Mouse (Mus musculus) forebrain, embryonic 16.5 days (tissue): Measurements from ENCODE around the gene Atxn7l1. TPM values are rescaled to one million over a fixed set of nuclear protein-coding genes. Genes with fewer than 3 reads are reported as not detected.
A peak's percentile ranks its signal among the peaks of the same experiment; 100 is the strongest.

Experiments
- ATAC-seq: fragments of 200-750 bp; cut with Nextera tagmentation; 2 replicates; pipeline ENCODE4 v1.8.0; 2017; ENCODE audit warnings: mild to moderate bottlenecking, moderate library complexity
- H3K27ac ChIP-seq: fragments of 300-500 bp; sonication (generic); 2 replicates; pipeline ENCODE4 v1.5.1; 2014; ENCODE audit warnings: low read length, control low read depth
- H3K27me3 ChIP-seq: fragments of 300-500 bp; sonication (generic); replicated peaks from 2 replicates; pipeline ENCODE4 v1.6.1; 2014; ENCODE audit warnings: low read length; ENCODE audit not compliant: control insufficient read depth, insufficient read depth
- H3K36me3 ChIP-seq: fragments of 300-500 bp; sonication (generic); 2 replicates; pipeline ENCODE4 v1.6.1; 2014; ENCODE audit not compliant: control insufficient read depth, insufficient read depth
- H3K4me1 ChIP-seq: fragments of 300-500 bp; sonication (generic); replicated peaks from 2 replicates; pipeline ENCODE4 v1.6.1; 2014; ENCODE audit warnings: low read length; ENCODE audit not compliant: control insufficient read depth, insufficient read depth
- H3K4me2 ChIP-seq: fragments of 300-500 bp; sonication (generic); 2 replicates; pipeline ENCODE4 v1.6.1; 2014; ENCODE audit warnings: mild to moderate bottlenecking, low read length, control low read depth
- H3K4me3 ChIP-seq: fragments of 300-500 bp; sonication (generic); replicated peaks from 2 replicates; pipeline ENCODE4 v1.5.1; 2014; ENCODE audit warnings: mild to moderate bottlenecking, low read length, control low read depth
- H3K9ac ChIP-seq: fragments of 300-500 bp; sonication (generic); replicated peaks from 2 replicates; pipeline ENCODE4 v1.6.1; 2014; ENCODE audit warnings: low read depth, low read length, control low read depth
- H3K9me3 ChIP-seq: fragments of 300-500 bp; sonication (generic); 2 replicates; pipeline ENCODE4 v1.6.1; 2016; ENCODE audit warnings: low read length; ENCODE audit not compliant: control insufficient read depth
- WGBS: fragments of 180-500 bp; shearing (Covaris S2); extraction: QIAGEN DNeasy Blood & Tissue Kit; methylation state at CpG from one replicate; pipeline ENCODE4 v1.1.7; 2014; 5-methylcytosine and 5-hydroxymethylcytosine counted together
- polyA plus RNA-seq: library from polyadenylated mRNA; unstranded; fragments of >200 nt; fragmentation: Nextera tagmentation; extraction: Ambion mirVana; gene quantifications from 2 replicates; pipeline ENCODE4 v1.2.1, GENCODE M21; 2015

Gene Atxn7l1
- polyA plus RNA-seq, 1 experiment from 2014 or later = 19.9 TPM

DNA sequence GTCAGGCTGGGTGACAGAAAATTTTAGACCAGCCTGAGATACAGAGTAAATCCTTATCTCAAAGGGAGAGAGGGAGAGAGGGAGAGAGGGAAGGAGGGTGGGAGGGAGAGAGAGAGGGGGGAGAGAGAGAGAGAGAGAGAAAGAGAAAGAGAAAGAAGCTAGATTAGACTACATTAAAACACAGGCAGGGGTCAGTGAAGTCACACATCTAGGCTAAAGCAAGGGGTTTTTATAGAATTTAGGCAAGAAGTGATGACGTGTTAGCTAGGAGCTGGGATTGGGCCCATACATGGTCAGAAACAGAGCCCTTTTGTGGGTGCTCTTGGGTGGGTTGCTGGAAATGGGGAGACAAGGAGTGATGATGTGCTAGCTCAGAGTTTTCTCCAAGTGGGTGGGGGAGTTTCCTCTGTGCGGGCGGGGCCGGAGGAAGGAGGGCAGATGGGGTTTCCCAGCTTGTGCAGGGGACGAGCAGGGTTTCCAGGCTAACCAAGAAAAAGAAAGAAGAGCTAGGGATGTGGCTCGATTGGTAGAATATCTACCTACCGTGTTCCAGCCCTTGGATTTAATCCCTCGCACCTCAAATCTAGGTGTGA is 136.9 kb downstream of the Atxn7l1 start:
- ATAC-seq = no peak
- no peak overlapping the region for H3K27ac ChIP-seq
- no peaks in the 10 kb centered on the region for H3K27me3 ChIP-seq
- 82% methylated on average over 8 of the region's 8 CpGs for WGBS
- no peaks in the 10 kb centered on the region for H3K9me3 ChIP-seq
- H3K4me2 ChIP-seq = no peak overlapping the region
- no peaks in the 10 kb centered on the region for H3K36me3 ChIP-seq
- peaks cover 14% of the 10 kb centered on the region for H3K4me1 ChIP-seq
- H3K9ac ChIP-seq = no peak overlapping the region
- no peak overlapping the region for H3K4me3 ChIP-seq

DNA sequence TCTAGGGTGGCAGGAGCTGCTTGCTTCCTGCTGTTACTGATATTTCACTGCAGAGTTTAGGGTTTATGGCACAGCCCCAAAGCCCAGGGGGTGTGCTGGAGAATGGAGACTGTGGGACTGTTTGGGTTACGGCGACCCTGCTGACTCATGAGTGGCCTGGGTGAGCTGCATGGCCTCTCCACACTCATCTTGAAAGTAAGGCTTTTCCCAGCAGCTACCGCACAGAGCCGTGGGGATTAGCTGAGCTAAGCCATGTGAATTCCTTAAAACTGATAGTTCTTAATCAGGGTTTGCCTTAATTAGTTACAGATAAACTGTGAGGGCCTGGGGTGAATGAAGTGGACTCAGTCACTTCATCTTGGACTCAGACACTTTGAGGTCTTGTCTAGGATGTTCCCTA is 137.9 kb downstream of the Atxn7l1 start:
- Histone ChIP-seq H3K9me3 (no peaks in the 10 kb centered on the region), H3K4me2 (no peak overlapping the region), H3K36me3 (no peaks in the 10 kb centered on the region), H3K9ac (no peak overlapping the region), H3K4me1 (peaks cover 14% of the 10 kb centered on the region), H3K27ac (no peak overlapping the region), H3K27me3 (no peaks in the 10 kb centered on the region), H3K4me3 (no peak overlapping the region)
- no peak for ATAC-seq
- WGBS = 30% methylated on average over 4 of the region's 4 CpGs

DNA sequence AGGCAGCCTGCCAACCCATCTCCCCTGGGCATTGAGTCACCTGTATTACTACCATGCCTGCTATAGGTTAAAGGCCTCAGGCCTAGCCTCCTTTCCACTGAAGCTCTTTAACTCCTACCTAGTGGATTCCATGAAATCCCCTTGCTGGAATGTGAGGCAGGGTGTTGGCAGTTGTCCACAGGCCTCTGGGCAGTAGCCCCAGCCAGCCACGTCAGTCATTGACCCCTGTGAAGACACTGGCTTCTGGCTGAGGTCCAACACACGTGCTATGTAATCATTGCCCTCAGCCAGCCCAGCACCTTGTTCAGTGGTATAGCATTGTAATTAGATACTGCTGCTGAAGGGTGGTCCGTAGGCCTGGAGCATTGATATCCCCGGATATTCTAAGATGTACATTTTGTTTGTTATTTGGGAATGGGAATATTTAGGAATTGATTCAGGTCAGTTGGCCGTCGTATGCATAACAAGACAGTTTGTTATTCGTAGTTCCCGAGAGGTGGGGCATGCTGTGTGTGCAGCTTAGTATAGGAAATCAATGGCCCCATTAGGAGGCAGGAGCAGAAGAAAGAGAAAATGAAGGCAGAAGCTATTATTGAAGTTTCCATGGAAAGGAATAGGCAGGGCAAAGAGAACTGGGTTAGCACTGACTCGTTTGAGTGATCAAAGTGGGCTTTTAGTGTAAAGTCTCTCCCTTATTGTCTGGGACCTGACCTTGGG is 138.6 kb downstream of the Atxn7l1 start:
- WGBS = 17% methylated on average over 9 of the region's 9 CpGs
- no peak overlapping the region for H3K9ac ChIP-seq
- peaks cover 14% of the 10 kb centered on the region for H3K4me1 ChIP-seq
- H3K9me3 ChIP-seq = no peaks in the 10 kb centered on the region
- H3K27ac ChIP-seq = no peak overlapping the region
- H3K36me3 ChIP-seq = no peaks in the 10 kb centered on the region
- ATAC-seq = no peak
- no peak overlapping the region for H3K4me3 ChIP-seq
- no peaks in the 10 kb centered on the region for H3K27me3 ChIP-seq
- H3K4me2 ChIP-seq = no peak overlapping the region

DNA sequence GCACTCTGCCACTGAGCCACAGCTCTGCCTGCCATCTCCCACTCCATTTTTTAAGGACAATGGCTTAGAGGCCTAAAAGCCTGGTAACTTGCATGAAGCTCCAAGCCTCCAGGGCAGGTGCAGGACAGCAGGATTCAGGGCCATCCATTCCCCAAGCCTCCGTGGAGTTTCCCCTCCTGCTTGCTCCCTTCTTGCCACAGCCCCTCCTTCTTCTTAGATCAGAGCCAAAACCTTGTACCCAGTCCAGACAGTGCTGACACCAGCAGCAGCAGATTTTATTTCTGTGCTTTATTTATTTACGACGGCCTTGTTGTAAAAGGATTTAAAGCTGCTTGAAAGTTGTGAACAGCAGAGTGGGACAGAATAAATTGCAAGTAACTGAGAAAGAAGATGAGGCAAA is 140.2 kb downstream of the Atxn7l1 start:
- Histone ChIP-seq H3K4me3 (no peak overlapping the region), H3K4me2 (no peak overlapping the region), H3K4me1 (peaks cover 14% of the 10 kb centered on the region), H3K36me3 (no peaks in the 10 kb centered on the region), H3K27me3 (no peaks in the 10 kb centered on the region), H3K27ac (no peak overlapping the region), H3K9ac (no peak overlapping the region), H3K9me3 (no peaks in the 10 kb centered on the region)
- no peak for ATAC-seq
- WGBS = 38% methylated on average over 3 of the region's 3 CpGs

DNA sequence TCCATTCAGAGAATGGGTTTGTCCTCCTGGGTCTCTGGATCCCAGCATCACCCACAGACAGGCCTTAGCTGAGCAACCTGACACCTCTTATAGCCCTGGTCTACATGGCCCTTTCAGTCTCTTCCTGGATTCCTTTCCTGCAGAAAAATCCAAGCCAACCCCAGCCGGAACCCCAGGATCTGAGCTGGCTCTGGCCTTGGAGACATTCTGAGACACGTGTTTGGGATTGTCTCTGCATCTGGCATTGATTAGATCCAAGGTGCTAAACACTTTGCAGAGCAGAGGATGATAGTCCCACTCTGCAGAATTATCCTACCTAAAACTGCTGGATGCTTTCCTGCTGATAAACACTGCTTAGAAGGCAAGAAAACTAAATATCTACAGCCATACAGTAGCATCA is 141.3 kb downstream of the Atxn7l1 start:
- no peak overlapping the region for H3K9ac ChIP-seq
- WGBS = 67% methylated on average over 2 of the region's 2 CpGs
- no peak for ATAC-seq
- H3K4me1 ChIP-seq = peaks cover 14% of the 10 kb centered on the region
- no peak overlapping the region for H3K27ac ChIP-seq
- no peak overlapping the region for H3K4me2 ChIP-seq
- no peaks in the 10 kb centered on the region for H3K27me3 ChIP-seq
- H3K9me3 ChIP-seq = no peaks in the 10 kb centered on the region
- no peaks in the 10 kb centered on the region for H3K36me3 ChIP-seq
- no peak overlapping the region for H3K4me3 ChIP-seq

DNA sequence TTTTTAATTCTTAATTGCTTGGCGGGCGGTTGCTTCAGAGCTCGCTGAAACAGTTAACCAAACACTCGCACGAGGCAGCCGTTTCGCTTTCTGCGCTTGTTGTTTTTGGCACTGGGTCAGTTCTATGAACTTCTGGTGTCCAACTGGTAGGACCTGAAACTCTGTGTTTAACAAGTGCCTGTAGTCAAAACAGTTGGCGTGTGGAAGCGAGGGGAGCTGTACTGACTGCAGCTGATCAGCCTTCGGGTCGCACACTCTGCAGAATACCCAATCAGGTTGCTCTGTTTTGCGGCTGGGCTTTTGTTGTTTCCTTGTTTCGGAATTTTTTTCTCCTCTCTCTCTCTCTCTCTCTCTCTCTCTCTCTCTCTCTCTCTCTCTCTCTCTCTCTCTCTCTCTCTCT is 154.6 kb downstream of the Atxn7l1 start:
- H3K27me3 ChIP-seq = no peaks in the 10 kb centered on the region
- no peaks in the 10 kb centered on the region for H3K36me3 ChIP-seq
- peak overlapping the region; percentile 89 for H3K4me2 ChIP-seq
- no peaks in the 10 kb centered on the region for H3K9me3 ChIP-seq
- peak; percentile 85 for ATAC-seq
- H3K4me1 ChIP-seq = peaks cover 29% of the 10 kb centered on the region
- H3K27ac ChIP-seq = no peak overlapping the region
- no peak overlapping the region for H3K9ac ChIP-seq
- H3K4me3 ChIP-seq = peak overlapping the region; percentile 46
- WGBS = 0% methylated on average over 14 of the region's 14 CpGs

DNA sequence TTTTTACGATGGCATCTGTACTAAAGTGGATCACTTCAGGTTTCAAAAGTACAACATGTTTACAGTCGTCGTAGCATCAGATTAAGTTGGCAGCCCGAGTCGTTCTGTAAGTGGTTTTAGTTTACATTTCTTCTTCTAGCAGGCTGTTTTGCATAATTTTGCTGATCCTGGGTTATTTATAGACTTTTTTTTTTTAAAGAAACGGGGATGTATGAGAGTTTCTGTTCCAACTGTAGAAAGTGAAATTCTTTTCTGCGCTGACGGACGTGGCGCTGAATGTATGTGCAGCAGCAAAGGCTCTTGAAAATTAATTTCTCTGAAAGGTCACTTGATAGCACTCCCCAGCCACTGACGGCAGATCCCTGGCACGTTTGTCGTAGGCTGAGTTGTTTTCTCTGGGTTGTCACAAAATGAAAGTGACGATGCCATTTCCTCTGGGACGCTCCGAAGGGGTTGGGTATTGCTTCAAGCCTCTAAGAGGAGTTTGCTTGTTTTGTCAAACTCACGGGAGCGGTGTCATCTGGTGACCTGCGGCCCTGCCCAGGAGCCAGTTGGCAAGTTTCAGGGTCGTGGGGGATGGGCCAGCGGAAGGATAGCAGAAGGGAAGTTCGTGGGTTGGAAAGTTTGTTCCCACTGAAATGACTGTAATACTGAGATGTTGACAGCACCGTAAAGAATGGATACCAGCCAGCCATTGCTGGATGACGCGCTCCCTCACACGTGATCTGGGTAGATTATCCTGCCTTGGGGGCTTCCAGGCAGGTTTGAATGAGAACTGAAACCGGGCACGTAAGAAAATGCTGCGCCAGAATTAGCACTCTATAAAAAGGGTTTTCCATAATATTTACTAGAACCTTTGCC is 155.3 kb downstream of the Atxn7l1 start:
- H3K4me1 ChIP-seq = peaks cover 29% of the 10 kb centered on the region

DNA sequence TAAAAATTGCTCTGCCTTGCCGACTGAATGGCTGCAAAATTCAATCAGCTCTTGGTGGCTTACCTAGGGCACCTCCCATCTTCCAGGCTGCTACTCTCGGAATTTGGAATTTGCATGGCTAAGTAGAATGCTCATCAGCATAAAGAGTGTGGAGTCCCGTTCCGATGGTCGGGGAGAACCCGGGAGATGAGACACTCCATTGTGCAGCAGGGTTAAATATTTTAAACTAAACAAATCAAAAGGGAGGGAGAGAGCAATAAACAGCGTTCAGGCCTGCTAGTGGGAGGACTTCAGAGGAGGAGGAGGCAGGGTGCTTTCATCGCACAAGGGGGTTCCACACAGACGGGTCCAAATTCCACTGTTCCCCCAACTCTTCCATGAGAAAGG is 155.9 kb downstream of the Atxn7l1 start:
- H3K4me2 ChIP-seq = peak overlapping the region; percentile 89
- no peaks in the 10 kb centered on the region for H3K9me3 ChIP-seq
- H3K4me3 ChIP-seq = peak overlapping the region; percentile 46
- H3K36me3 ChIP-seq = no peaks in the 10 kb centered on the region
- H3K4me1 ChIP-seq = peaks cover 29% of the 10 kb centered on the region
- no peak overlapping the region for H3K9ac ChIP-seq
- 2% methylated on average over 9 of the region's 9 CpGs for WGBS
- no peaks in the 10 kb centered on the region for H3K27me3 ChIP-seq
- peak; percentile 32 for ATAC-seq
- no peak overlapping the region for H3K27ac ChIP-seq

More for the DNA sequence above, 155.3 kb downstream of the Atxn7l1 start:
- ATAC-seq = peak; percentile 60
- no peaks in the 10 kb centered on the region for H3K36me3 ChIP-seq
- H3K4me3 ChIP-seq = peak overlapping the region; percentile 46
- H3K9me3 ChIP-seq = no peaks in the 10 kb centered on the region
- under 1% methylated on average over 29 of the region's 29 CpGs for WGBS
- peak overlapping the region; percentile 89 for H3K4me2 ChIP-seq
- H3K27ac ChIP-seq = 0 out of 2 replicates have a peak overlapping the region, but pooled peaks have one; percentile 45
- peak overlapping the region; percentile 30 for H3K9ac ChIP-seq
- H3K27me3 ChIP-seq = no peaks in the 10 kb centered on the region

DNA sequence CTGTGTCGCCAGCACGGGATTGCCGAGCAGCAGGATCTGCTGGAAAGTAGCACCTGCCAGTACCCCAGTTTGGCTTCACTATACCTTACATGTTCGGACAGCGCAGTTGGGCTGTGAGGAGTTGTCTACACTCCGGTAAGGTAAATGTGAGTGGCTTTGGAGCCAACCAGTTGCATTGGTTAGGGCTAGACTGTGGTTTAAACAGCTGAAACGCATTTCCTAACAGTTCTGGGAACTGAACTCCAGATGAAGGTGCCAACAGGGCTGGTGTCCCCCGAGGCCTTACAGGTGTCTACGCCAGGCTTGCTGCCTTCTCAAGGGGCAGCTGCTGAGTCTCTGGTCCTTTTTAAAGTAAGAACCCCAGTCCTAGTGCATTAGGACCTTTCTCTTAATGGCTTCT is 157.6 kb downstream of the Atxn7l1 start:
- H3K36me3 ChIP-seq = no peaks in the 10 kb centered on the region
- no peak overlapping the region for H3K4me2 ChIP-seq
- H3K9me3 ChIP-seq = no peaks in the 10 kb centered on the region
- H3K4me1 ChIP-seq = peaks cover 29% of the 10 kb centered on the region
- H3K27ac ChIP-seq = no peak overlapping the region
- H3K4me3 ChIP-seq = no peak overlapping the region
- H3K9ac ChIP-seq = no peak overlapping the region
- WGBS = 96% methylated on average over 9 of the region's 9 CpGs
- H3K27me3 ChIP-seq = no peaks in the 10 kb centered on the region
- no peak for ATAC-seq
